Comparison of ENCODE assay signal across 17 mouse cellular contexts in the genomic region with DNA sequence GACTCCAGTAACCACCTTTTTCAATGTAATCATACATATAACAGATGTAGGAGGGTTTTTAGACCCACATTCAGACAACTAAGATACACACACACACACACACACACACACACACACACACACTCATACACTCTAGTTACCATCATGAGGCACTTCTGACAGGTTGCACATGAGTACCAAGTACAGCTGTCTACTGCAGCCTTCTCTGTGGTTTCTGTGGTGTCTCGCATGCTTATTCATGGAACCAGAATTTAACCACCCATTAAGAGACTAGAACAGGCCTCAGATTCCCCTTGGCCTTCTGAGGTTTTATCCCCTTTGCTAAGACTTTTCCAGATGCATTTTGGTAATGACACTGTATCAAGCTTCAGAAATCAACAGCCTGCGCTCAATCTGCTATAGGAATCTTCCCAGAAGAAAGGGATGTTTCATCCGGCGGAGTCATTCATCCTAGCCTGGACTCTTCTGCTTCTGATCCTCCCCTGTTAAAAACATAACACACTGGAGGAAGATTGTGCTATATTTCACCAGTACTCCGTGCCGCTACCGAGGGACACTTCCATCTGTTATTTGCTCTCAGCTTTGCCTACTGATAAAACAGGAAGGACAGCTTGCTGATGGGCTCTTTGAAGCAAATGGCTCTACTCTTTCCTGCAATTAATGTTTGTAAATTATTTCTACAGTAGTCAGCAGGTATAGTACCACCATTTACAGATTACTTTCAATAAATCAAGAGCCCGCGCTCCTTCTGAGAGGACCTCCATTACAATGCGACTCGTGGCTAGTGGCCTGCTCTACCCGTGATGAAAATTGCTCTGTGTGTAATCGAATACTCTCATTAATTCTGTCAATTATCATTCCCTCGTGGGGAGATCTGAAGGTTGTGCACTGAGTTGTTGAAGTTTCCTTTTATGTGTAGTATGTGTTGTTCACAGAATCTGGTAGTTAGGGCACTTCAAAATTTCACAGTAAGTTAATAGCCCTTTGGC.
DNase-seq lines count a peak whose midpoint lies in the region; ATAC-seq and TF ChIP-seq lines count a peak whose summit lies in the region.
"Had no signal": no experiment of that assay in that cellular context is flagged by ENCODE, and none has a peak within 500 bp of the region (broad histone marks: within the 10 kb centered on the region; RNA-seq: fewer than 3 reads in every experiment).

No protein-coding gene starts in this region.

- intact Hi-C loops in gastrocnemius, adult 2 months (cut with DNase I) = loop anchor here (10.0 kb wide), 3 partner anchors 807 to 1213 kb away; no protein-coding TSS in a partner anchor

- no peaks in the 10 kb centered on the region for H3K36me3 ChIP-seq in midbrain, embryonic 12.5 days
- no peaks in the 10 kb centered on the region for H3K36me3 ChIP-seq in midbrain, postnatal 0 days (ENCODE audit: insufficient read depth, low read length)
- H3K36me3 ChIP-seq in forebrain, postnatal 0 days (ENCODE audit: insufficient read depth) = no peaks in the 10 kb centered on the region
- H3K36me3 ChIP-seq: heart, embryonic 10.5 days; intestine, embryonic 15.5 days; stomach, embryonic 15.5 days had no signal

- no peak overlapping the region for H3K4me2 ChIP-seq in midbrain, embryonic 12.5 days (replicated peaks)
- no peak overlapping the region for H3K4me2 ChIP-seq in midbrain, postnatal 0 days (ENCODE audit: low read depth, low read length, poor library complexity, severe bottlenecking)
- H3K4me2 ChIP-seq in forebrain, postnatal 0 days (ENCODE audit: low read depth) = no peak overlapping the region
- H3K4me2 ChIP-seq: intestine, embryonic 15.5 days; stomach, embryonic 15.5 days had no signal

- TF ChIP-seq CTCF in midbrain, postnatal 0 days (IDR thresholded peaks at IDR 0.05) = no peak
- TF ChIP-seq CTCF in brain, embryonic 14.5 days (IDR thresholded peaks at IDR 0.05; ENCODE audit: borderline replicate concordance, extremely low read depth, insufficient read depth, insufficient read length) = no peak
- TF ChIP-seq CTCF in forebrain, postnatal 0 days (IDR thresholded peaks at IDR 0.05; ENCODE audit: low read depth) = no peak
- TF ChIP-seq CTCF in gastrocnemius, adult 2 months (IDR thresholded peaks at IDR 0.05) = no peak

- peaks cover 5% of the 10 kb centered on the region; the same call in 1 of the 2 replicates for H3K27me3 ChIP-seq in midbrain, embryonic 12.5 days
- no peaks in the 10 kb centered on the region for H3K27me3 ChIP-seq in midbrain, postnatal 0 days (ENCODE audit: insufficient read depth, low read length)
- H3K27me3 ChIP-seq in forebrain, postnatal 0 days (ENCODE audit: insufficient read depth, low read length) = no peaks in the 10 kb centered on the region
- H3K27me3 ChIP-seq: CH12.LX; intestine, embryonic 15.5 days; stomach, embryonic 15.5 days had no signal

- H3K9me3 ChIP-seq in midbrain, embryonic 12.5 days = no peaks in the 10 kb centered on the region
- no peaks in the 10 kb centered on the region for H3K9me3 ChIP-seq in midbrain, postnatal 0 days (ENCODE audit: low read length)
- H3K9me3 ChIP-seq in forebrain, postnatal 0 days (ENCODE audit: low read length) = no peaks in the 10 kb centered on the region
- H3K9me3 ChIP-seq: heart, embryonic 10.5 days; intestine, embryonic 15.5 days; stomach, embryonic 15.5 days had no signal

- H3K27ac ChIP-seq in midbrain, embryonic 12.5 days (replicated peaks) = no peak overlapping the region
- H3K27ac ChIP-seq in midbrain, postnatal 0 days (ENCODE audit: low read depth, low read length) = no peak overlapping the region
- no peak overlapping the region for H3K27ac ChIP-seq in forebrain, postnatal 0 days (ENCODE audit: low read depth, low read length)
- no peak overlapping the region for H3K27ac ChIP-seq in gastrocnemius, adult 2 months
- H3K27ac ChIP-seq: heart, embryonic 10.5 days; intestine, embryonic 15.5 days; stomach, embryonic 15.5 days had no signal

- H3K4me1 ChIP-seq in midbrain, embryonic 12.5 days = no peaks in the 10 kb centered on the region
- H3K4me1 ChIP-seq in midbrain, postnatal 0 days (ENCODE audit: insufficient read depth, low read length) = no peaks in the 10 kb centered on the region
- no peaks in the 10 kb centered on the region; the same call in 1 of the 2 replicates for H3K4me1 ChIP-seq in forebrain, postnatal 0 days (ENCODE audit: insufficient read depth)
- H3K4me1 ChIP-seq: heart, embryonic 10.5 days; intestine, embryonic 15.5 days; stomach, embryonic 15.5 days had no signal

- 80% methylated on average over 14 of the region's 14 CpGs for WGBS in midbrain, embryonic 12.5 days
- whole genome bisulfite sequencing in midbrain, postnatal 0 days = 76% methylated on average over 14 of the region's 14 CpGs
- 45% methylated on average over 14 of the region's 14 CpGs for WGBS in forebrain, postnatal 0 days

- no peak for DNase-seq in midbrain, postnatal 0 days (ENCODE audit: low spot score)
- DNase-seq in brain, embryonic 14.5 days (ENCODE audit: low read depth) = peak; percentile 67
- DNase-seq in forebrain, postnatal 0 days = no peak
- DNase-seq in thymus, postnatal 36 days = peak; percentile 23 to 42
- no peak for DNase-seq in gastrocnemius, adult 2 months
- no peak for DNase-seq in right cerebral cortex, postnatal 25 days
- DNase-seq: cerebellum, adult 2 months; gastrocnemius, postnatal 14 days; heart, postnatal 4 days; kidney, postnatal 25 days; left cerebral cortex, postnatal 4 days; lung, postnatal 4 days had no signal

- peak; percentile 23; the same call in 1 of the 2 replicates for ATAC-seq in midbrain, embryonic 12.5 days (ENCODE audit: low FRiP score, low read depth)
- ATAC-seq in midbrain, postnatal 0 days (ENCODE audit: low FRiP score) = no peak
- ATAC-seq in forebrain, postnatal 0 days = peak; percentile 34; the same call in 1 of the 2 replicates
- ATAC-seq: intestine, embryonic 15.5 days had no signal

- no peak overlapping the region for H3K9ac ChIP-seq in midbrain, embryonic 12.5 days (replicated peaks)
- no peak overlapping the region for H3K9ac ChIP-seq in midbrain, postnatal 0 days (replicated peaks; ENCODE audit: low read length, poor library complexity, severe bottlenecking)
- no peak overlapping the region for H3K9ac ChIP-seq in forebrain, postnatal 0 days
- H3K9ac ChIP-seq: intestine, embryonic 15.5 days; stomach, embryonic 15.5 days had no signal

- TF ChIP-seq POLR2A in brain, embryonic 14.5 days (IDR thresholded peaks at IDR 0.05; ENCODE audit: borderline replicate concordance, extremely low read depth, insufficient read depth, insufficient read length, poor library complexity, severe bottlenecking) = no peak

- H3K4me3 ChIP-seq in midbrain, embryonic 12.5 days = no peak overlapping the region
- H3K4me3 ChIP-seq in midbrain, postnatal 0 days (ENCODE audit: low read depth, low read length) = no peak overlapping the region
- H3K4me3 ChIP-seq in forebrain, postnatal 0 days (ENCODE audit: low read depth, low read length) = no peak overlapping the region
- H3K4me3 ChIP-seq in gastrocnemius, adult 2 months = no peak overlapping the region
- H3K4me3 ChIP-seq: heart, embryonic 10.5 days; intestine, embryonic 15.5 days; stomach, embryonic 15.5 days had no signal

Comparison
In these comparisons a context has a peak if more than half of its experiments do, and no peak if none do; other contexts are left out.
1. DNase-seq: peak in brain, embryonic 14.5 days (single experiment) and thymus, postnatal 36 days (2 of 2); none in midbrain, postnatal 0 days (single experiment), forebrain, postnatal 0 days (single experiment), gastrocnemius, adult 2 months (single experiment) and right cerebral cortex, postnatal 25 days (single experiment).